Mouse (Mus musculus) layer of hippocampus, adult 9-11 months (tissue): ENCODE measurements at regions not wholly inside any gene's neighbourhood (a gene's known extent, or its start where the extent isn't known, plus 50 kb on each side); places are given as distances from the start of the nearest gene placed in this dataset.
"Not testable (repeated sequence)": the region's sequence is repeated elsewhere in the genome, so short reads cannot be mapped to it uniquely, and the experiment has no call there.

ENCODE experiments used
- DNase-seq: peaks from one replicate; pipeline ENCODE4 v3.0.0; 2022

DNA sequence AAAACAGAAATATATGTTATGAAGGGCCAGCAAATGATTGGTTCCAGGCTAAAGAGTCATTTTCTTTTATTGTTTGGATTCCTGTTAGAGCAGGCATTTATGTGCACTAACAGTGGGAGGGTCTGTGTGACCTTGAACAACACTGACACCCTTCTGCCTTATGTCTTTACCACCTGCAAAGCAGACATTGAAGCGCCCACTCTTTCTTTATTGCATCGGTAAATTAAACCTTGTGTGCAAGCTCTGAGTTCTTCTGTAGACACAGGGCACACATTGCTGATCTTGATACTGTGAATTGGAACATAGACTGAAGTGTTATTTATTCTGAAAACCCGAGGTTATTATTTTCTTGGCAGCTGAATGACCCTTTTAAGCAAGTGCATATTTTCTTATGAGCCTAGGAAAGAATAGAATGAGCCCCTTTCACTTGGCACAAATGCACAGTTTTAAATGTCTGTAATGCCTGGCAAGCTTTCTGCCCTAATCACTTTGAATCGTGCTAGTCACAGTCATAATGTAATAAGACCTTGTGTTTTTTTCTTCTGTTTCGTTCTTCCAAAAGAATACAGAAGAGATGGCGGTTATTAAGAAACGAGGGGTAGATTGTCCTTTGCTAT is 125.1 kb upstream of the Cobl start:
- no peak for DNase-seq

DNA sequence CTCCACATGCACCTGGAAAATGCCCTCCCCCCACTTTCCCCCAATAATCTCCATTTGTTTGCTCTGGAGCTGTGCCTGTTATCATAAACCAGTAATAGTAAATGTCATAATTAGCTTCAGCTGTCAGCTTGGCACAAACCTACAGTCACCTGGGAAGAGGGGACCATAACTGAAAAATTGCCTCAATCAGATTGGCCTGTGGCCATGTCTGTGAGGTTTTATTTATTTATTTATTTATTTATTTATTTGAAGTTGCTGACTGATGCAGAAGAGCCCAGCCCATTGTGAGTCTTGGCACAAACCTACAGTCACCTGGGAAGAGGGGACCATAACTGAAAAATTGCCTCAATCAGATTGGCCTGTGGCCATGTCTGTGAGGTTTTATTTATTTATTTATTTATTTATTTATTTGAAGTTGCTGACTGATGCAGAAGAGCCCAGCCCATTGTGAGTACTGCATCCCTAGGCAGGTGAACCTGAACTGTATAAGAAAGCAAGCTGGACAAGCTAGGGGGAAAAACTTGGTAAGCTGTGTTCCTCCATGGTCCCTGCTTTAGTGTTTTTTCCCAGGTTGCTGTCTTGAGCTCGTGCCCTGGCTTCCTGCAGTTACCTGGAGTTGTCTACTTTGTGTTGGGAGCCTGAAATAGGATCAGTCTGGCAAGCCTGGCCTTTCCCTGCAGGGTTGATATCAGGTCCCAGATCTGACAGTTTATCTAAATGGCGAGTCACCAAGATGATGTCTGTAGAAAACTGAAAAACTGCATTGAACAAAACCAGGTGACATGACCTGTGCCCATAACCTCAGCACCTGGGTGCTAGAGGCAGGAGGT is 120.3 kb upstream of the Cobl start:
- not testable (repeated sequence) for DNase-seq

DNA sequence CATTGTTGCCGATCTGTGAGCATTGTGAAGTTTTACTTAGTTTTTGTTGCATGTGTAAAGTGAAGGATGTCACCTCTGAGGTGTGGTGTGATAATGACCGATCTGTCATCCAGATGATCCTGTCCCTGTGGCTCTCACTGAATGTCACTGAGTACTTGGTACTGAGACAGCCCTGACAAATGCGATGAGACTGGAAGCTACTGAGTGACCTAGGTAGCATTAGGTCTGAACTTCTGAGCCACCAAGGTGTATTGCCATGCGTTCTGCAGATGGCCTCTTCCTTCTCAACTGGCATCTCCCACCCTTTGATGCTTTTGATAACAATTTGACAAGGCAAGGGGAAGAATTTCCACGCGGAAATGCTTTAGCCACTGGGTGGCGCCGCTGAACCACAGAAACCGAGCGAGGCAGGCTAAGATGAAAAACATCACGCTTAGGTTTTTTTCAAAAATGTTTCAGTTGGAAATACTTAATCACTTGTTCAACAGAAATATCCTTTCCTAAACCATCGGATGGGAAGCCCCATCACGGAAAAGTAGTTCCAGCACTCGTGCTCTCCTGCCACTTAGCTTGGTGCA is 114.3 kb upstream of the Cobl start:
- peak; percentile 11 for DNase-seq

DNA sequence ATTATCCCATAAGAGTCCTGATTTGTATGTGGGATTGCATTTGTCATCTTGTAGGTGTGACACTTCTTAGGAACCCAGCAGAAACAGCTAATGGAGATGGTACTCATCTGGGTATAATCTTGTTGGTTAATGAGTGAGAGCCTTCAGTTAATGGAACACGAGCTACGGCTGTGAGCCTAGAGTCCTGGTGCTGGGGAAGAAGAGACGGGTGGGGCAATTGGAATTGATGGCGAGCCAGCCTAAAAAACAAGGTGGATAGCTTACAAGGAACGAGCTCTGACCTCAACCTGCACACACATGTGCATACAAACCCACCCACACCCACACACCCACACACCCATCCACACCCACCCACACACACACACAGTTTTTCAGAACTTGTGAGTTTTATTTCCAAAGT is 94.9 kb upstream of the Cobl start:
- no peak for DNase-seq

DNA sequence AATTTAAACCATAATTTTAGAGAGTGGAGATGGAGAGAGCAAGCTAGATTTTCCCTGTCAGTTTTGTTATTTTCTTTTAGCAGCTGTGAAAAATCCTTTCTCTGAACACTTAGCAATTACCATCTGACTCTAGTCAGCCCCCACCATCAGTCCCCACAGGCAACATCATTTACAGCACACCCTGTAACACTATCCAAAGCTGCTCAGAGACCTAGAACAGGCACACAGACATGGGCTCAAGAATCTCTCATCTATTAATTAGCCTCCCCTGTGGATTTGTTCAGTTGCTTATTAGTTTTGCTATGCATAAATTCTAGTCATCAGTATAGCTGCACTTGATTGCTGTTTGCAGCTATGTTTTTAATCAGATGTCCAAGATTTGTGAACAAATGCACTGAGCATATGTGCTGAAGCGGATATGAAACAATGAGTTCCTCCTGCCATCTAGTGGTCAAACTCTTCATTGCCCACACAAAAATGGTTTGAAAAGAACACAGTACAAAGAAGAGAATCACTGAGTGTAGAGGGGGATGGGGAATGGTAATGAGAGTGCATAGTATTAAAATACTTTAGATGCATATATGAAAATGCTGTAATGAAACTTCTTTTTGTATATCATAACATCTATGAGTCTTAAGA is 94.4 kb upstream of the Cobl start:
- DNase-seq = peak; percentile 48

DNA sequence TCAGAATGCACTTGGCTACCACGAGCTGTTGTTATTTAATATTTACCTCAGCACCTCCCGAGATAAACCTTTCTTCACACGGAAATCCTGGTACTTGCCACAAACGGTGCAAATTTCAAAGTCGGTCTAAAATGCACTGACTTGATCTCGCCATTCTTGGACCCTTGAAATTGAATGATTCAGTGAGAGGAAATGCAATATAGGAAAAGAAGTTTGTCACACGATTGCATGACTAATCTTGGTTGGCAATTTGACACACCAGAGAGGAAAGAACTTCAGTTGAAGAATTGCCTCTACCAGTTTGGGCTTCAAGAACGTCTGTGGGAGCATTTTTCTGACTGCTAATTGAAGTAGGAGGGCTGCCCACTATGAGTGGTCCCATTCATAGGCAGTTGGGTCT is 93.4 kb upstream of the Cobl start:
- DNase-seq = no peak

DNA sequence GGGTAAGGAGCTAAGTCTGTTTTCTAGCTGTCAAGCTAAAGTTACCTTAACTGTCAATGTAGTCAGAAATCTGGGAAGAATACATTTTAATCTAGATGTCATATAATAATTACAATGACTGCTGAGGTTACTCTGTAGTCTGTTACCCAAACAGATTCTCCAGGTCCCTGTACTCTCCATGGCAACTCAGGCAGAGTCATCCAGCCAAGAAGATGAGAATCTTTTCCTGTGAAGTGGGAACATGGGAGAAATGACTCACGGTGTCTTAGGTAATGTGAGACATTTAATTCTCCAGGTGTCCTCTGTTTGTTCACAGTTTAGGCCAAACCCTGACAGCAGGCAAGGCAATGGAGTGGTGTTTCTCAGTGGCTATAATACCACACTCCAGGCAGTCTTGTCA is 81.0 kb upstream of the Cobl start:
- DNase-seq = peak; percentile 10

DNA sequence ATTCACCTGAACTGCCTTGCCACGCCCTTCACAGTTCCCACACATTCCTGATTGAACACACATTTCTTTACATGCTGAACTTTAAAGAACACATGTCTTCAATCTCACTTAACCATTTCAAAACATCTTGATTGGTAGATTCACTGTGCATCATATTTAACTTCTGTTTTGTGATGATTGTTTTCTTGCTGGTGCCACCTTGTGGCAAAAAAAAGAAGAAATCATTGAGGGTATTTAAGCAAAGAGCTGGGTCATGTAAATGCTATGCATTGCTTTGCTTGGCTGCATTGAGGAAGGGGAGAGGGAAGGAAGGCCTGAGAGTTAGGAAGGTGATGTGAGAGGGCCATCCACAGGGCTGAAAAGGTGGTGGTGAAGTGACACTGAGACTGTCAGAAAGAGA is 78.3 kb upstream of the Cobl start:
- no peak for DNase-seq

DNA sequence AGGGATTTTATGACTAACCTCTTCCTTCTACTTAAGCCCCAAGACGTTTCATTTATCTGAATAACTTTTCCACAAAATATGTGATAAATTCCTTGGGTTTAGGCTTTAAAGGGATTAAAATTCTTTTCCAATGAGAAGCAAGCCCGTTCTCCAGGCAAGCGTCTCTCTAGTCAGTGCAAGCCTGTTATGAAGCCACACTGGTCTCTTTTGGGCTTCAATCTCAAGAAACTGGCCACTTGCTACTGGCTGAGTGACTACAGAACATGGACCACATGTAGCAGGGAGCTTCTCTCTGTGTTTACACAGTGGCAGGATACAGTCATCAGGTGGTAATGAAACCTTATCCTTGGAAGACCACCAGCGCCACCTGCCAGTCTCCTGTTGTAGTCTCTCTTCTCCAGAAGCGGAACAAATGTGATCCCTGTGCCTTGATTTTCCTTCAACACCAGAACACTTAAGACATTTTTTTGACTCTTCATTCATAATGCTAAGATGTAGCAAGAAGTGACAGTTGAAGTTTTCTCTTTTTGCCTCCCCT is 75.6 kb upstream of the Cobl start:
- DNase-seq = no peak

DNA sequence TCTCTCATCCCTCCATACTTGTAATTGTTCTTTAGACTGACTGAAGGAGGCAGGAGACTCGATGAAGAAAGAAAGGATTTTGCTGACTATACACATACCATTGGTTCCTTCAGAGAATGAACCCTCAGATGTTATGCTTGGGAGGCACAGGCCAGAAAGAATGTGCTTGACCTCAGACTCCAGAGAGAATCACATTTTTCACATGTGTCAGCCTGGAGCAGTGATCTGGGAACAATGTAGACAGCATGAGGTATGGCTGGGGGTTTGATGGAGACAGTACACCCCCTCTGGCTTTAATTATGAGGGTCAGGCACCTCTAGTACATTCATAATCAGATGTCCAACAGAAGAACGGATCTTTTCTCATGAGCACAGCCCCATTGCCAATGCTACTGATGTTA is 70.3 kb upstream of the Cobl start:
- no peak for DNase-seq

DNA sequence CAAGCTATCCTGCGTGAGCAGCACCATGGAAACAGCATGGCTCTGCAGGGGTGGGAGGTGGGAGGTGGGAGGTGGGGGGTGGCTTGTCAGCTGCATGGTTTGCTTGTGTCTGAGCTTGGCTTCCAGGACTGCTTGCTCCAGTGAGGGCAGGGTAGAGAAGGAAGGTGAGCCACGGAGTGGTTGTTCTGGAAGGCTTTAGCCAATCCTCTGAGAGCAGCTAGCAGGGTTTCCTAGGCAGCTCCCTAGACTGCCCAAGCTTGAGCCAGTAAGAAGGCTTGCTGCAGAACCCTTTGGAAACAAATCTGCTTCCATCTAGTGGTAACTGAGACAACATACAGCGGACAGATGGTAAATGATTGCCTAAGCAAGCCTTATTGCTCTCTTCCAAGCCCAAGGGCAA is 67.5 kb upstream of the Cobl start:
- peak; percentile 88 for DNase-seq

DNA sequence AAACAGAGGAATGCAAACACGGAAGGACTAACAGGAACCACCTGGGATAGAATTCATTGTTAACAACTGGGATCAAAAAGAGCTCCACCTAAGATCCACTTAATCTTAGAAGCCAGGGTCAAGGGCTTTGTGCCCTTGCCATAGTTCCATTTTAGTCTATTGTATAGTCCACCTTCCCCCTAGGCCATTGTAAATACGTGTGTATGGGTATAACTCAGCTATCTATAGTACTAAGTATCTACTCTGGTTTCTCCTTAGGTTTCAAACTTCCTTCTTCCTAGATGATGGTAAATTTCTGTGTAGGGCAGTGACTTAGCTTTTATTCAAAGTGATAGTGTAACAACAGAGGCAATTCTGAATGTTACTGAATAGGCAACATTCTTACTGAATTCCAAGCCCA is 57.3 kb upstream of the Cobl start:
- not testable (repeated sequence) for DNase-seq

DNA sequence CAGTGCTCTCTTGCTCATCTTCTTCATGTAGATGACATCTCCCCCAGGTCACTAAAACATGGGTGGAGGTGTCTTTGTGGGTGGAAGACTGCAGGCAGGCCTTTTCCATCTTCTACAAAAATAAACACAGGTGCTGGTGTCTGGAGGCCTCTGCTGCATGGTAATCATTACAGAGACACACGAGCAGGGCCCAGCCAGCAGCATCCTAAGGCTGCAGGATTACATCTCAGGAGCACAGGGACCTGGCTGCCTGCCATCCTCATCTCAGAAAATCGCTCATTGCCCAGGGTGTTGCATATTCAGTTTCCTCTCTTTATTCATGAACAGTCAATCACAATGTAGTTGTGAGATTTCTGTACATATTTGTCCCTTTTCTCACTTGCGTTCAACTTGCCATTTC is 56.5 kb upstream of the Cobl start:
- no peak for DNase-seq

DNA sequence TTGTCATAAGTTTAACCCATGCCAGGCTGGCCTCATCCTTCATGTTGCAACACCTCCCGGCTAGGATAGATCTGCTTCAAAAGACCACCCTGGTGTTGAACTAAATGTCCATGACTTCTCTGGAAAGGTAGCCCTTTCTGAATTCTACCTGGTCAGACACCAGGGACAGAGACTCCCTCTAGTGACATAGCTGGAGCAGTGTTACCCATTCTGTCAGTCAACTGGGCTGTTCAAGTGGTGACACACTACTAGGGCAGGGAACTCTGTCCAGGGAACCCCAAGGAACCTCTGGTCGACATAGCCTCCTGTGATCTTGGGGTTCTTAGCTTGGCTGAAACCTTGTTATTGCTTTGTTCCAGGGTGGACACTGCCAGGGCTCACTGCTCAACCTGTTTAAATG is 51.6 kb upstream of the Cobl start:
- no peak for DNase-seq
